Mouse (Mus musculus): ENCODE measurements around the gene Atp8a2. TPM values are rescaled to one million over a fixed set of nuclear protein-coding genes. Genes with fewer than 3 reads are reported as not detected.
A peak's percentile ranks its signal among the peaks of the same experiment; 100 is the strongest.

The Atp8a2 gene
- polyA plus RNA-seq, 1 experiment from 2014 or later: 0.25 TPM

DNA sequence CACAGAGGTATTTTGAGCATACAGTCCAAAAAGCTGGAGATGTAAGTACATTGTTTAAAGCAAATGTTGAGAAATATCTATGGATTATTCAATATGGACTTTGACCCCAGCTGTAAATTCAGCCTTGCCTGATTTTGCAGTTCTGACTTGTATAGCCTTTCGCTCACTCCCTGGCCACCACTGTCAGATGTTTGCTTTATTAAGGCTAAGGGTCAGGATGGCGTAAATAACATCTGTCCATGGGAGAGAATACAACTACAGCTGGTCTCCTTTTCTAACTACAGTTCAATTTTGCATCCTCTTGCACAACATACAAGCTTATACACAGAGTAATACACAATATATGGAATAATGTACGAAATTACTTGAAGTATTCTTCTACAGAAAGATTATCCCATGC lies 316.1 kb downstream of the Atp8a2 start:
- DNase-seq (ENCODE audit: low spot score) (peak; percentile 78), ATAC-seq (peak; percentile 72)
- TF ChIP-seq EP300 (IDR thresholded peaks at IDR 0.05): no peak

GRCm38 (mm10) chr14:59878248-59878647 lies 318.7 kb downstream of the Atp8a2 start:
- Histone ChIP-seq H3K27ac (ENCODE audit: low read length) (no peak overlapping the region), H3K27me3 (replicated peaks; ENCODE audit: insufficient read depth, low read length) (no peaks in the 10 kb centered on the region), H3K4me2 (replicated peaks; ENCODE audit: low read depth, low read length) (no peak overlapping the region), H3K4me1 (ENCODE audit: insufficient read depth, low read depth, low read length) (no peaks in the 10 kb centered on the region), H3K4me3 (ENCODE audit: low read depth, low read length) (no peak overlapping the region), H3K9me3 (ENCODE audit: low read length) (no peaks in the 10 kb centered on the region), H3K36me3 (ENCODE audit: insufficient read depth, low read length) (no peaks in the 10 kb centered on the region), H3K9ac (replicated peaks; ENCODE audit: low read depth) (no peak overlapping the region)
- TF ChIP-seq CTCF (IDR thresholded peaks at IDR 0.05): no peak
- WGBS: 53% methylated on average over 3 of the region's 3 CpGs
- DNase-seq (ENCODE audit: low spot score) (peak; percentile 32), ATAC-seq (peak; percentile 46; the same call in 1 of the 2 replicates)

More for the DNA sequence above, 316.1 kb downstream of the Atp8a2 start:
- no peak overlapping the region for H3K4me2 ChIP-seq (replicated peaks; ENCODE audit: low read depth, low read length)
- no peak overlapping the region for H3K27ac ChIP-seq (ENCODE audit: low read length)
- no peaks in the 10 kb centered on the region for H3K9me3 ChIP-seq (ENCODE audit: low read length)
- 63% methylated on average over 3 of the region's 3 CpGs for WGBS
- no peaks in the 10 kb centered on the region for H3K4me1 ChIP-seq (ENCODE audit: insufficient read depth, low read depth, low read length)
- no peak overlapping the region for H3K9ac ChIP-seq (replicated peaks; ENCODE audit: low read depth)
- no peak overlapping the region for H3K4me3 ChIP-seq (ENCODE audit: low read depth, low read length)
- H3K27me3 ChIP-seq (replicated peaks; ENCODE audit: insufficient read depth, low read length): no peaks in the 10 kb centered on the region
- H3K36me3 ChIP-seq (ENCODE audit: insufficient read depth, low read length): no peaks in the 10 kb centered on the region

DNA sequence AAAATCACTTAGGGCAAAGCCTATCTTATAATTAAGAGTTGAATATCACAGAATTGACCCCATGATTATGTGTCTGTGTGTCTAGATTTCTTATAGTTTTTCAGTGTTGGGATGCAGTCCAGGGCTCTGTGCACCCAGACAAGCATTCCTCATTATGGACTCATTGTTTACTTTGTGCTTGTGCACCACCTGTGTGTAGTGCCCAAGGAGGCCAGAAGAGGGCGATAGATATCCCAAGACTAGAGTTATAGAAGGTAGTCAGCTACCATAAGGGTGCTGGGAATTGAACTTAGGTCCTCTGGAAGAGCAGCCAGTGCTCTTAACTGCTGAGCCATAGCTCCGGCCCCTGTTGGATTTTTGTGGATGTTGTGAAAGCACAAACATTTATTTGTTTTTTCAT lies 320.5 kb downstream of the Atp8a2 start:
- TF ChIP-seq CTCF (IDR thresholded peaks at IDR 0.05) (no peak), EP300 (IDR thresholded peaks at IDR 0.05) (no peak)
- 67% methylated on average over 2 of the region's 2 CpGs for WGBS
- Histone ChIP-seq H3K4me3 (ENCODE audit: low read depth, low read length) (no peak overlapping the region), H3K4me2 (replicated peaks; ENCODE audit: low read depth, low read length) (no peak overlapping the region), H3K36me3 (ENCODE audit: insufficient read depth, low read length) (no peaks in the 10 kb centered on the region), H3K27me3 (replicated peaks; ENCODE audit: insufficient read depth, low read length) (no peaks in the 10 kb centered on the region), H3K9me3 (ENCODE audit: low read length) (no peaks in the 10 kb centered on the region), H3K27ac (ENCODE audit: low read length) (no peak overlapping the region), H3K4me1 (ENCODE audit: insufficient read depth, low read depth, low read length) (no peaks in the 10 kb centered on the region), H3K9ac (replicated peaks; ENCODE audit: low read depth) (no peak overlapping the region)
- DNase-seq (ENCODE audit: low spot score) (no peak), ATAC-seq (no peak)

DNA sequence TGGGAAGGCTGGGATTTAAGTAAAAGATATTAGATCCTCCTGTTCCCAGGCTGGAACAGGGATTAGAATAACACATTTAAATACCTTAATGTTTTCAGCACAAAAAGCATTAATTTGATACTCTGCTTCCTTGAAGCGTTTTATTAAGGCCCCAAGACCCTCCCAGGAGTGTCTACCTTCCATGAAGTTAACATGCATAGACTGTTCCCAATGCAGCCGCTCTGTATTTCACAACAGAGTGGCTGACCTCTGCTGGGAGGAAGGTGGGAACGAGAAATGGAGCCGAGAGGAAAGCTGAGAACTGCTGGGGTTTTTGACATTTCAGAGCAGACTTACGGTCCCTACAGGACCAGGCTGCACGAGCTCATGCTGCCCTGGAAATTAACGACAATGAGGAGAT lies 328.6 kb downstream of the Atp8a2 start:
- no peaks in the 10 kb centered on the region for H3K4me1 ChIP-seq (ENCODE audit: insufficient read depth, low read depth, low read length)
- no peaks in the 10 kb centered on the region for H3K27me3 ChIP-seq (replicated peaks; ENCODE audit: insufficient read depth, low read length)
- no peak for ATAC-seq
- TF ChIP-seq CTCF (IDR thresholded peaks at IDR 0.05) (no peak), EP300 (IDR thresholded peaks at IDR 0.05) (no peak)
- no peak overlapping the region for H3K4me2 ChIP-seq (replicated peaks; ENCODE audit: low read depth, low read length)
- H3K9ac ChIP-seq (replicated peaks; ENCODE audit: low read depth): no peak overlapping the region
- H3K36me3 ChIP-seq (ENCODE audit: insufficient read depth, low read length): no peaks in the 10 kb centered on the region
- H3K27ac ChIP-seq (ENCODE audit: low read length): no peak overlapping the region
- WGBS: 77% methylated on average over 7 of the region's 7 CpGs
- no peak for DNase-seq (ENCODE audit: low spot score)
- H3K4me3 ChIP-seq (ENCODE audit: low read depth, low read length): no peak overlapping the region
- 0 out of 2 replicates have a peak, but pooled peaks cover 6% of the 10 kb centered on the region for H3K9me3 ChIP-seq (ENCODE audit: low read length)

GRCm38 (mm10) chr14:59867749-59868148 lies 329.2 kb downstream of the Atp8a2 start:
- ATAC-seq: no peak
- no peaks in the 10 kb centered on the region for H3K27me3 ChIP-seq (replicated peaks; ENCODE audit: insufficient read depth, low read length)
- H3K27ac ChIP-seq (ENCODE audit: low read length): no peak overlapping the region
- H3K36me3 ChIP-seq (ENCODE audit: insufficient read depth, low read length): no peaks in the 10 kb centered on the region
- no peaks in the 10 kb centered on the region for H3K4me1 ChIP-seq (ENCODE audit: insufficient read depth, low read depth, low read length)
- WGBS: 65% methylated on average over 7 of the region's 7 CpGs
- TF ChIP-seq CTCF (IDR thresholded peaks at IDR 0.05) (no peak), EP300 (IDR thresholded peaks at IDR 0.05) (no peak)
- H3K9ac ChIP-seq (replicated peaks; ENCODE audit: low read depth): no peak overlapping the region
- no peak overlapping the region for H3K4me3 ChIP-seq (ENCODE audit: low read depth, low read length)
- H3K9me3 ChIP-seq (ENCODE audit: low read length): 0 out of 2 replicates have a peak, but pooled peaks cover 6% of the 10 kb centered on the region
- H3K4me2 ChIP-seq (replicated peaks; ENCODE audit: low read depth, low read length): no peak overlapping the region
- DNase-seq (ENCODE audit: low spot score): no peak

DNA sequence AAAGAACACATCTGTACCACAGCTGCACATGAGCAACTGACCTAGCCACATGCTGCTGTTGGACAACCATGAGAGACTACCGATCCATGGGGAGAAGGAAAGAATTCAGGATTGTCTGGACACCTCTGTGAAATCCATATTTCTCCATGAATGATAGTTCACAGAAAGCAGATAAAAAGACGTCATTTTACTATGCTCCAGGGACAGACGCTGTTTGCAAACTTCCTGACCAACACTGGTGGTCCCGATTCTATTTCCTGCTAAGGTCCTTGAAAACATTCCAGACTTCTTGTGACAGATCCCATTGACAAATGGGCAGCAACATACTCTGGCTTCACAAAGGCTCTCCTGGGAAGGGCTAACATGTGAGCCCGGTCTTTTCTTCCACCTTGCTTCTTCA lies 331.0 kb downstream of the Atp8a2 start:
- 24% methylated on average over 5 of the region's 5 CpGs for WGBS
- TF ChIP-seq CTCF (IDR thresholded peaks at IDR 0.05): no peak
- no peak for TF ChIP-seq EP300 (IDR thresholded peaks at IDR 0.05)
- no peak for DNase-seq (ENCODE audit: low spot score)
- no peak for ATAC-seq
- Histone ChIP-seq H3K4me1 (ENCODE audit: insufficient read depth, low read depth, low read length) (no peaks in the 10 kb centered on the region), H3K36me3 (ENCODE audit: insufficient read depth, low read length) (no peaks in the 10 kb centered on the region), H3K27ac (ENCODE audit: low read length) (no peak overlapping the region), H3K4me3 (ENCODE audit: low read depth, low read length) (no peak overlapping the region), H3K9me3 (ENCODE audit: low read length) (0 out of 2 replicates have a peak, but pooled peaks cover 6% of the 10 kb centered on the region), H3K4me2 (replicated peaks; ENCODE audit: low read depth, low read length) (no peak overlapping the region), H3K9ac (replicated peaks; ENCODE audit: low read depth) (no peak overlapping the region), H3K27me3 (replicated peaks; ENCODE audit: insufficient read depth, low read length) (no peaks in the 10 kb centered on the region)

GRCm38 (mm10) chr14:59862351-59862750 lies 334.6 kb downstream of the Atp8a2 start:
- Histone ChIP-seq H3K27me3 (replicated peaks; ENCODE audit: insufficient read depth, low read length) (no peaks in the 10 kb centered on the region), H3K36me3 (ENCODE audit: insufficient read depth, low read length) (no peaks in the 10 kb centered on the region), H3K9ac (replicated peaks; ENCODE audit: low read depth) (no peak overlapping the region), H3K9me3 (ENCODE audit: low read length) (0 out of 2 replicates have a peak, but pooled peaks cover 6% of the 10 kb centered on the region), H3K4me3 (ENCODE audit: low read depth, low read length) (no peak overlapping the region), H3K4me1 (ENCODE audit: insufficient read depth, low read depth, low read length) (no peaks in the 10 kb centered on the region), H3K27ac (ENCODE audit: low read length) (no peak overlapping the region), H3K4me2 (replicated peaks; ENCODE audit: low read depth, low read length) (no peak overlapping the region)
- TF ChIP-seq CTCF (IDR thresholded peaks at IDR 0.05) (no peak), EP300 (IDR thresholded peaks at IDR 0.05) (no peak)
- no peak for DNase-seq (ENCODE audit: low spot score)
- 66% methylated on average over 4 of the region's 4 CpGs for WGBS
- no peak for ATAC-seq

Measured in lung, postnatal 0 days (tissue).